Mouse (Mus musculus): ENCODE results near the gene Zfp219. TPM values are rescaled to one million over a fixed set of nuclear protein-coding genes. Genes with fewer than 3 reads are reported as not detected.
A peak's percentile ranks its signal among the peaks of the same experiment; 100 is the strongest.

The Zfp219 gene
- polyA plus RNA-seq, 1 experiment from 2014 or later: 23.7 TPM

DNA sequence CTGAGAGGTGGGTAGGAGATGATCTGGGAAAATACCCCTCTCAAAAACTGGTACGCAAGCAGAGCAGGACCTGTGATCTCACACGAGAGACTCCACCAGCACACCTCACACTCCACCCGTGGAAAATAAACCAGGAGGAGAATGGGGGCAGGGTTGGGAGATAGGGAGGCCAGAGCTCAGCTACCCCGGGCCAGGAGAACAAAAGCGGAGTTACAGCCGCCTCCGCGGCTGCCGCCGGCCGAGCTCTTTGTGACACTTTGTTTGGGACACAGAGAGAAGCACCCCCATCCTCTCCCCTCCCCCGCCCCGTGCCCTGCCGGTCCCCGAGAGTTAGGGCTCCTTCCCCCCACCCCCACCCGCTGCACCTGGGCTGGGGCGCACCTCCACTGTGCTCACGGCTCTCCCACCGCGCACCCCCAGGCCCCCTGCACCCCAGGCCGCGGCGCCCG lies 6.7 kb downstream of the Zfp219 start:
- peak overlapping the region; percentile 69 for H3K4me3 ChIP-seq (ENCODE audit: low read length)
- peaks cover 61% of the 10 kb centered on the region for H3K4me1 ChIP-seq (ENCODE audit: control insufficient read depth, insufficient read depth, low read depth, low read length)
- no peaks in the 10 kb centered on the region for H3K9me3 ChIP-seq (ENCODE audit: control insufficient read depth, low read length)
- WGBS: under 1% methylated on average over 13 of the region's 24 CpGs
- H3K9ac ChIP-seq (ENCODE audit: low read depth, low read length): peak overlapping the region; percentile 88
- ATAC-seq: peak; percentile 9; the same call in 1 of the 2 replicates
- H3K4me2 ChIP-seq (ENCODE audit: low read length): peak overlapping the region; percentile 65
- H3K27ac ChIP-seq (ENCODE audit: low read depth, low read length): peak overlapping the region; percentile 96
- no peaks in the 10 kb centered on the region for H3K27me3 ChIP-seq (replicated peaks; ENCODE audit: control insufficient read depth, insufficient read depth, low read length)
- 0 out of 2 replicates have a peak, but pooled peaks cover 4% of the 10 kb centered on the region for H3K36me3 ChIP-seq (ENCODE audit: control insufficient read depth, insufficient read depth, low read length)

DNA sequence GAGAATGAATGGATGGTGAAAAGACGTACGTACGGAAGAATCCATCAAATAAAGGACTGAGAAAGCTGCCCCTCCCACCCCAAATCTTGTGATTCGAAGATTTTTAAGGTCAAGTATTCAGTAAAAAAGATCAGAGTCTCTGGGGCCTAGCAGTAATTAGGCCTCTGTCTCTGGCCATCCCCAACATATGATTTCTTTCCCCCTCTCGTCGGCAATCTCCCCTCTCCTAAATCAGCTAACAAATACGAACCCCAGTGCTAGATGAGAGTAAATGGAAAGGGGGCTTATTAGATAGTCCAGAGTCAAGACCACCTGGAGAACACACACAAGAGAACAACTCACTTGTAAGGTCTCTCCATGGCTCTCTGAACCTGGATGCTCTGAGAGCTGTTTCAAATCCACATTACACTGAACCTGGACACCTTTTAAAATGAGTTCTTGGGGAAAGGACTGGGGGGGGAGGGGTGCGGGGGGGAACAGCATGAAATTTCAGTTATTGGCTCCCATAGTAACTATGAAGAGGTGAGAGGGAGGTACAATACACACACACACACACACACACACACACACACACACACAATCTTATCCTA lies 7.4 kb downstream of the Zfp219 start:
- H3K27ac ChIP-seq (ENCODE audit: low read depth, low read length): peak overlapping the region; percentile 96
- H3K27me3 ChIP-seq (replicated peaks; ENCODE audit: control insufficient read depth, insufficient read depth, low read length): no peaks in the 10 kb centered on the region
- ATAC-seq: no peak
- H3K9me3 ChIP-seq (ENCODE audit: control insufficient read depth, low read length): no peaks in the 10 kb centered on the region
- peak overlapping the region; percentile 88 for H3K9ac ChIP-seq (ENCODE audit: low read depth, low read length)
- WGBS: 13% methylated on average over 8 of the region's 8 CpGs
- peaks cover 62% of the 10 kb centered on the region for H3K4me1 ChIP-seq (ENCODE audit: control insufficient read depth, insufficient read depth, low read depth, low read length)
- peaks cover 10% of the 10 kb centered on the region for H3K36me3 ChIP-seq (ENCODE audit: control insufficient read depth, insufficient read depth, low read length)
- peak overlapping the region; percentile 65 for H3K4me2 ChIP-seq (ENCODE audit: low read length)
- H3K4me3 ChIP-seq (ENCODE audit: low read length): peak overlapping the region; percentile 69

DNA sequence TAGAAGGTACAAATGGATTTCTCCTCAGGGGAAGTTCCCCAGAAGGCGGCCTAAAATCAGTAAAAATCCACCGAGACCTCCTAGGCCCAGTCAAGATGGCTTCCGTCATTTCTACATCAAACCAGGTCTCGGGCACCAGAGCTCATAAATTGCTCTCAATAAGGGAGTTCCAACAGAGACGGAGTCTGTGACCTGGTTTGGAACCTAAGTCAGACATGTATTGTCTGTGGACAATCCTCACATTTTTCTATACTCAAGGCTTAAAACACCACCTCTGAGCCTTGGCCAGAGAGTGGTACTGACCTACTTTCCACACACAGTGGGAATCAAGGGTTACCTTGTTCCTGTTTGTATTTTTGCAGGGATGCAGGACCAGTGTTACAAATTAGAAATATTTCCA lies 8.0 kb downstream of the Zfp219 start:
- H3K9me3 ChIP-seq (ENCODE audit: control insufficient read depth, low read length): no peaks in the 10 kb centered on the region
- peak overlapping the region; percentile 65 for H3K4me2 ChIP-seq (ENCODE audit: low read length)
- peak overlapping the region; percentile 88; the same call in 1 of the 2 replicates for H3K9ac ChIP-seq (ENCODE audit: low read depth, low read length)
- H3K36me3 ChIP-seq (ENCODE audit: control insufficient read depth, insufficient read depth, low read length): peaks cover 12% of the 10 kb centered on the region
- no peak for ATAC-seq
- WGBS: 16% methylated on average over 5 of the region's 5 CpGs
- H3K4me1 ChIP-seq (ENCODE audit: control insufficient read depth, insufficient read depth, low read depth, low read length): peaks cover 63% of the 10 kb centered on the region
- H3K4me3 ChIP-seq (ENCODE audit: low read length): peak overlapping the region; percentile 69
- H3K27me3 ChIP-seq (replicated peaks; ENCODE audit: control insufficient read depth, insufficient read depth, low read length): no peaks in the 10 kb centered on the region
- peak overlapping the region; percentile 96 for H3K27ac ChIP-seq (ENCODE audit: low read depth, low read length)

DNA sequence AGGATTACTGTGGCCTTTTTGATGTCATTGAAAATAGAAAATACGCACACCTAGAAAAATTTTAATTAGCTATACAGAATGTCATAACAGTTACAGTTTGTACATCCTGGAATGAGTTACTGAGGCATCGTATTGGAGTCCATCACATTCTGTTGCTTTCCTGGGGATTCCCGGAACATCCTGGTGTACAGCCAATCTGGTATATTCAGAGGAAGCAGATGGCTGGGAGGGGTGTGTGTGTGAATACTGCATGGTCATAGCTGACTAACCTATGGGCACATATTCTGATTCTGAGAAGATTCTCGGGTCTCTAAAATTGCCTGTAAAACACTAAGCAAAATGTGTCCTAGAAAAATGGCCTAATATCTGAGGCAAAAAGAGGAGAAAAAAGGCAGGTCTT lies 8.4 kb downstream of the Zfp219 start:
- H3K9ac ChIP-seq (ENCODE audit: low read depth, low read length): peak overlapping the region; percentile 41
- 40% methylated on average over 4 of the region's 4 CpGs for WGBS
- peak overlapping the region; percentile 69 for H3K4me3 ChIP-seq (ENCODE audit: low read length)
- no peaks in the 10 kb centered on the region for H3K27me3 ChIP-seq (replicated peaks; ENCODE audit: control insufficient read depth, insufficient read depth, low read length)
- H3K27ac ChIP-seq (ENCODE audit: low read depth, low read length): peak overlapping the region; percentile 96
- H3K36me3 ChIP-seq (ENCODE audit: control insufficient read depth, insufficient read depth, low read length): peaks cover 15% of the 10 kb centered on the region
- ATAC-seq: no peak
- H3K4me1 ChIP-seq (ENCODE audit: control insufficient read depth, insufficient read depth, low read depth, low read length): peaks cover 63% of the 10 kb centered on the region
- H3K4me2 ChIP-seq (ENCODE audit: low read length): peak overlapping the region; percentile 65
- H3K9me3 ChIP-seq (ENCODE audit: control insufficient read depth, low read length): no peaks in the 10 kb centered on the region

DNA sequence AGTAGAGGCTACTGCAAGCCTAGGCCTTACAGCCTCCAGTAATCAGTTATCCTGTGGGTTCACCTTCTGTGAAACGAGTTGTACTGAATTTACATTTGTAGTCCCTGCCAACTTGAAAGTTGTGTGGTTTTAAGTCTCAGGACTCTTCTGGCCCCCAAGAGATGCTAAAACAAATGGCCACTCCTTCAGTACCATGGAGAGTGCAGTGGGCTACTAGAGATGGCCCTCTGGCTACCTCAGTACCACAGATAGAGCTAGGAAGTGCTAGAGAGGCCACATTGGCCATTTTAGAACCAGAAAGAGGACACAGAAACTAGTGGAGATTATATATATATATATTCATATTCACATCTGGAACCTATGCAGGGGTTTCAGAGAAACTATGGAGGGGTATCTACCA lies 8.8 kb downstream of the Zfp219 start:
- no peak overlapping the region for H3K9ac ChIP-seq (ENCODE audit: low read depth, low read length)

DNA sequence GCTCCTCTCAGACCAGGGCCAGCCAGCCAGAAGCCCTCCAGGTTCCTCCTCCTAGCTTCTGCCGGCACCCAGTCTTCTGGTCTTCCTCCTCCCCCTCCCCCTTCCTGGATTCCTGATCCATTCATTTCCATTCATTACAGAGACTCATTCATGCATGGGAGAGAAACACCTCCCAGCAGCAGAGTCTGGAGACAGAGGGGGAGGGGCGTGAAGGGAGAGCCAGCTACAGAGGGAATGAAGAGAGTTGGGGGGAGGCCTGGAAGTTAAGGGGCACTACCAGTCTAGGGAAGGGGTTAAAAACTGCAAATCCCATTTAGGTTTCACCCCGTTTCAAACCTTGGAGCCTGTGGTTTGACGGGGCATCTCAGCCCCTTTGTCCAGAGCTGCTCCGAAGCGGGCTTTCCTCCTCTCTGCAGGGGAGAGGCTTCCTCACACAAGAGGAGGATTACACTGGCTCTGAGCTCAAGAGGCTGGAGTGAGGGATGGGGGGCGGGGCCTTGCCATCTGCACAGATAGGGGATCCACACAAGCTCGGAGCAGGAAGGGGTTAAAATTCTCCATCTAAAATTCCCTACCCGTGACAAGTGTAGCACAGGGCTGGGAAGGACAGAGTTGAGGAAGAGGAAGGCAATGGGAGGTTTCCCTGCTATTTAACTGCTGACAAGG lies 10.0 kb downstream of the Zfp219 start:
- Histone ChIP-seq H3K4me2 (ENCODE audit: low read length) (peak overlapping the region; percentile 57), H3K4me1 (ENCODE audit: control insufficient read depth, insufficient read depth, low read depth, low read length) (peaks cover 61% of the 10 kb centered on the region), H3K4me3 (ENCODE audit: low read length) (peak overlapping the region; percentile 35), H3K27me3 (replicated peaks; ENCODE audit: control insufficient read depth, insufficient read depth, low read length) (no peaks in the 10 kb centered on the region), H3K9me3 (ENCODE audit: control insufficient read depth, low read length) (no peaks in the 10 kb centered on the region), H3K9ac (ENCODE audit: low read depth, low read length) (peak overlapping the region; percentile 51), H3K27ac (ENCODE audit: low read depth, low read length) (peak overlapping the region; percentile 91), H3K36me3 (ENCODE audit: control insufficient read depth, insufficient read depth, low read length) (peaks cover 25% of the 10 kb centered on the region)
- whole genome bisulfite sequencing: 1% methylated on average over 9 of the region's 9 CpGs
- peak; percentile 72 for ATAC-seq

More for the DNA sequence above, 8.8 kb downstream of the Zfp219 start:
- 32% methylated on average over 1 of the region's 1 CpGs for WGBS
- Histone ChIP-seq H3K27me3 (replicated peaks; ENCODE audit: control insufficient read depth, insufficient read depth, low read length) (no peaks in the 10 kb centered on the region), H3K27ac (ENCODE audit: low read depth, low read length) (peak overlapping the region; percentile 96), H3K4me2 (ENCODE audit: low read length) (no peak overlapping the region), H3K4me1 (ENCODE audit: control insufficient read depth, insufficient read depth, low read depth, low read length) (peaks cover 63% of the 10 kb centered on the region), H3K4me3 (ENCODE audit: low read length) (no peak overlapping the region), H3K9me3 (ENCODE audit: control insufficient read depth, low read length) (no peaks in the 10 kb centered on the region), H3K36me3 (ENCODE audit: control insufficient read depth, insufficient read depth, low read length) (peaks cover 19% of the 10 kb centered on the region)
- ATAC-seq: no peak

DNA sequence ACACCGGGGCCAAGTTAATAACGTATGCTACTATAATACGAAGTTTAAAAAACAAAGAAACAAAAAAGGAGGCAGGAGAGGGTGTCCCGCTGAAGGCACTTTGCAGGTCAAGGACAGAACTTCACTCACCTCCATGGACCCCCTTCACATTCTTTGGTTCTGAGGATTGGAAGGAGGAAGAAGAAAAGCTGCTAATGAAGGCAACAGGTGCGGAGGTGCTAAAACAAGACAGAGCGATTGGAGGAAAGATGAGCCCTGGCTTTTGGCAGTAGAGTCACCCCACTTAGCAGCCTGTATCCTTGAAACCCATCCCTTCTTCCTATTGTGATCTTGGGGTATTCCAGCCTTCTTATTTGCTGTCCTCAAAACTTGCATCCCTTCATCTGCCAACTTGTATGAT lies 10.7 kb downstream of the Zfp219 start:
- WGBS: 37% methylated on average over 6 of the region's 6 CpGs
- Histone ChIP-seq H3K4me1 (ENCODE audit: control insufficient read depth, insufficient read depth, low read depth, low read length) (peaks cover 59% of the 10 kb centered on the region), H3K9ac (ENCODE audit: low read depth, low read length) (peak overlapping the region; percentile 51), H3K27me3 (replicated peaks; ENCODE audit: control insufficient read depth, insufficient read depth, low read length) (no peaks in the 10 kb centered on the region), H3K4me3 (ENCODE audit: low read length) (peak overlapping the region; percentile 35), H3K27ac (ENCODE audit: low read depth, low read length) (peak overlapping the region; percentile 91), H3K36me3 (ENCODE audit: control insufficient read depth, insufficient read depth, low read length) (peaks cover 27% of the 10 kb centered on the region), H3K9me3 (ENCODE audit: control insufficient read depth, low read length) (no peaks in the 10 kb centered on the region), H3K4me2 (ENCODE audit: low read length) (peak overlapping the region; percentile 57)
- no peak for ATAC-seq

DNA sequence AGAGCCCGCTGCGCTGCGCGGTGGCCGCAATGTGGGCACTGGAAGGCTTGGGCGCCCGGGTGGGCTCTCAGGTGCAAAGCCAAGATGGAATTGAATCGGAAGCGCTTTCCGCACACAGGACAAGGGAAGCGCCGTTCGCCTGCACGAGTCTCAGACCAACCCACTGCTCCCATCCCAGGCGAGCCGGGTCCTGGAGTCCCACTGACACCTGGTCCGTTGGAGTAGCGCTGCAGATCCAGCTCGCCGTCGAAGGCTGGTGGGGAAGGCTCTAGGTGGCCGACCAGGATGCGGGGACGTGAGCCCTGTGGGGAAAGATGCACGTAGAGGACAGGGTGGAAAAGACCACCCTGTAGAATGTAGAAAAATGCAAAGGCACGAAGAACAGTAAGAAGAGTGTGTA lies 11.2 kb downstream of the Zfp219 start:
- WGBS: 34% methylated on average over 26 of the region's 26 CpGs
- Histone ChIP-seq H3K27ac (ENCODE audit: low read depth, low read length) (peak overlapping the region; percentile 32; the same call in 1 of the 2 replicates), H3K9me3 (ENCODE audit: control insufficient read depth, low read length) (no peaks in the 10 kb centered on the region), H3K27me3 (replicated peaks; ENCODE audit: control insufficient read depth, insufficient read depth, low read length) (no peaks in the 10 kb centered on the region), H3K36me3 (ENCODE audit: control insufficient read depth, insufficient read depth, low read length) (peaks cover 27% of the 10 kb centered on the region), H3K4me2 (ENCODE audit: low read length) (peak overlapping the region; percentile 57), H3K9ac (ENCODE audit: low read depth, low read length) (peak overlapping the region; percentile 40), H3K4me1 (ENCODE audit: control insufficient read depth, insufficient read depth, low read depth, low read length) (peaks cover 64% of the 10 kb centered on the region), H3K4me3 (ENCODE audit: low read length) (peak overlapping the region; percentile 6)
- ATAC-seq: no peak
